ENCODE assay signal across 8 mouse cellular contexts in genomic region chr6:108448016-108448735, GRCm38 (mm10).
A peak's percentile ranks its signal among the peaks of the same experiment; 100 is the strongest.
DNase-seq lines count a peak whose midpoint lies in the region; ATAC-seq lines count a peak whose summit lies in the region.

No protein-coding gene starts in this region.

- peak; percentile 65 for DNase-seq in kidney, adult 11 months
- DNase-seq in kidney, postnatal 10 days: no peak
- peak; percentile 84 for DNase-seq in adipocyte (ENCODE audit: low spot score)
- DNase-seq in heart, postnatal 14 days: peak; percentile 22 to 33
- DNase-seq in right cerebral cortex, postnatal 36 days (ENCODE audit: low spot score in 2 of 2): no peak
- no peak for DNase-seq in spleen, adult 12 weeks (ENCODE audit: low spot score)
- DNase-seq in ovary, adult 18-20 months (ENCODE audit: low spot score): no peak

- peak; percentile 74 for ATAC-seq in megakaryocyte progenitor cell, adult 5-6 weeks (replicated peaks; ENCODE audit: poor library complexity)

- intact Hi-C loops in heart, postnatal 14 days (cut with DNase I): no loop called here

Comparison
In these comparisons a context has a peak if more than half of its experiments do, and no peak if none do; other contexts are left out.
1. DNase-seq: peak in kidney, adult 11 months (single experiment), adipocyte (single experiment) and heart, postnatal 14 days (2 of 2); none in kidney, postnatal 10 days (single experiment), right cerebral cortex, postnatal 36 days (0 of 2), spleen, adult 12 weeks (single experiment) and ovary, adult 18-20 months (single experiment).